Mouse (Mus musculus) retina, postnatal 1 day (tissue): ENCODE results near the gene Gmnc.
A peak's percentile ranks its signal among the peaks of the same experiment; 100 is the strongest.

ENCODE experiments used
- DNase-seq: peaks from one replicate; pipeline ENCODE4 v3.0.0-alpha.2; 2012

The Gmnc gene

GRCm38 (mm10) chr16:26991477-26992300 is at the start of gene Gmnc:
TSS of gene Gmnc (minus strand) at chr16:26991652.
- no peak for DNase-seq

GRCm38 (mm10) chr16:27027281-27027680 is 35.8 kb upstream of the Gmnc start:
- no peak for DNase-seq

GRCm38 (mm10) chr16:27026226-27026625 is 34.8 kb upstream of the Gmnc start:
- no peak for DNase-seq

GRCm38 (mm10) chr16:27022746-27023145 is 31.3 kb upstream of the Gmnc start:
- no peak for DNase-seq

- no peak for DNase-seq
Observed at GRCm38 (mm10) chr16:27017309-27017708, 25.9 kb upstream of the Gmnc start.

- DNase-seq = no peak
Observed at GRCm38 (mm10) chr16:27002714-27003113, 11.3 kb upstream of the Gmnc start.

GRCm38 (mm10) chr16:26999563-26999962 is 8.1 kb upstream of the Gmnc start:
- DNase-seq = peak; percentile 20

- DNase-seq = peak; percentile 21
Observed at GRCm38 (mm10) chr16:26989415-26990315, 1.8 kb downstream of the Gmnc start.

GRCm38 (mm10) chr16:26988188-26988587 is 3.3 kb downstream of the Gmnc start:
- DNase-seq = no peak

- DNase-seq = no peak
Observed at GRCm38 (mm10) chr16:26985796-26986195, 5.7 kb downstream of the Gmnc start.

- peak; percentile 30 for DNase-seq
Observed at GRCm38 (mm10) chr16:26982112-26982511, 9.3 kb downstream of the Gmnc start.

- DNase-seq = peak; percentile 24
Observed at GRCm38 (mm10) chr16:26967967-26968366, 23.5 kb downstream of the Gmnc start.

- no peak for DNase-seq
Observed at GRCm38 (mm10) chr16:26966830-26967229, 24.6 kb downstream of the Gmnc start.

GRCm38 (mm10) chr16:26961971-26962370 is 29.5 kb downstream of the Gmnc start:
- no peak for DNase-seq

GRCm38 (mm10) chr16:26951601-26952000 is 39.9 kb downstream of the Gmnc start:
- DNase-seq = no peak

GRCm38 (mm10) chr16:26950209-26950608 is 41.2 kb downstream of the Gmnc start:
- no peak for DNase-seq

GRCm38 (mm10) chr16:26903968-26904367 is 87.5 kb downstream of the Gmnc start:
- peak; percentile 6 for DNase-seq

GRCm38 (mm10) chr16:26901471-26901870 is 90.0 kb downstream of the Gmnc start:
- no peak for DNase-seq

GRCm38 (mm10) chr16:26886337-26886736 is 105.1 kb downstream of the Gmnc start:
- no peak for DNase-seq

GRCm38 (mm10) chr16:26876885-26877284 is 114.6 kb downstream of the Gmnc start:
- DNase-seq = no peak
